Mouse (Mus musculus) heart, embryonic 10.5 days (tissue): ENCODE data around the gene Ipo5. TPM values are rescaled to one million over a fixed set of nuclear protein-coding genes. Genes with fewer than 3 reads are reported as not detected.

Experiments used
- DNase-seq: peaks from one replicate; pipeline ENCODE4 v3.0.0-alpha.2; 2017; ENCODE audit warnings: low spot score
- H3K27ac ChIP-seq: fragments of 300-500 bp; sonication (generic); 2 replicates; pipeline ENCODE4 v1.5.1; 2016; ENCODE audit warnings: mild to moderate bottlenecking
- H3K27me3 ChIP-seq: fragments of 300-500 bp; sonication (generic); 2 replicates; pipeline ENCODE4 v1.6.1; 2016; ENCODE audit warnings: mild to moderate bottlenecking; ENCODE audit not compliant: poor library complexity, insufficient read depth, severe bottlenecking
- H3K36me3 ChIP-seq: fragments of 300-500 bp; sonication (generic); 2 replicates; pipeline ENCODE4 v1.6.1; 2016; ENCODE audit warnings: mild to moderate bottlenecking, moderate library complexity
- H3K4me1 ChIP-seq: fragments of 300-500 bp; sonication (generic); 2 replicates; pipeline ENCODE4 v1.6.1; 2016; ENCODE audit warnings: mild to moderate bottlenecking
- H3K4me3 ChIP-seq: fragments of 300-500 bp; sonication (generic); 2 replicates; pipeline ENCODE4 v1.5.1; 2016; ENCODE audit warnings: mild to moderate bottlenecking, moderate library complexity
- H3K9me3 ChIP-seq: fragments of 300-500 bp; sonication (generic); 2 replicates; pipeline ENCODE4 v1.6.1; 2016; ENCODE audit warnings: mild to moderate bottlenecking, moderate library complexity
- WGBS: fragments of 180-500 bp; shearing (Covaris S2); methylation state at CpG from one replicate; pipeline ENCODE4 v1.1.7; 2016; 5-methylcytosine and 5-hydroxymethylcytosine counted together
- polyA plus RNA-seq: library from polyadenylated mRNA; unstranded; fragments of >200 nt; fragmentation: Nextera tagmentation; extraction: Ambion mirVana; gene quantifications from 2 replicates; pipeline ENCODE4 v1.2.1, GENCODE M21; 2016

Ipo5 gene
- polyA plus RNA-seq, 1 experiment from 2014 or later: 104 TPM

GRCm38 (mm10) chr14:120971313-120971712 is 60.3 kb downstream of the Ipo5 start:
- Histone ChIP-seq H3K27ac (no peak overlapping the region), H3K9me3 (no peaks in the 10 kb centered on the region)

GRCm38 (mm10) chr14:120979559-120979958 is 68.5 kb downstream of the Ipo5 start:
- no peak for DNase-seq
- WGBS: 50% methylated on average over 3 of the region's 3 CpGs
- Histone ChIP-seq H3K9me3 (no peaks in the 10 kb centered on the region), H3K36me3 (no peaks in the 10 kb centered on the region), H3K4me1 (no peaks in the 10 kb centered on the region), H3K27me3 (no peaks in the 10 kb centered on the region), H3K4me3 (no peak overlapping the region), H3K27ac (no peak overlapping the region)

More at GRCm38 (mm10) chr14:120971313-120971712, 60.3 kb downstream of the Ipo5 start:
- 58% methylated on average over 6 of the region's 6 CpGs for WGBS
- Histone ChIP-seq H3K27me3 (no peaks in the 10 kb centered on the region), H3K4me1 (no peaks in the 10 kb centered on the region), H3K36me3 (no peaks in the 10 kb centered on the region), H3K4me3 (no peak overlapping the region)
- no peak for DNase-seq

GRCm38 (mm10) chr14:120989126-120989525 is 78.1 kb downstream of the Ipo5 start:
- no peak overlapping the region for H3K4me3 ChIP-seq
- H3K4me1 ChIP-seq: no peaks in the 10 kb centered on the region
- 52% methylated on average over 6 of the region's 6 CpGs for WGBS
- no peak overlapping the region for H3K27ac ChIP-seq
- no peak for DNase-seq
- no peaks in the 10 kb centered on the region for H3K36me3 ChIP-seq
- no peaks in the 10 kb centered on the region for H3K9me3 ChIP-seq
- H3K27me3 ChIP-seq: no peaks in the 10 kb centered on the region

Other genes with a start within 250 kb of the Ipo5 start
- gene Farp1, start 124.0 kb downstream of the Ipo5 start, polyA plus RNA-seq: 27.0 and 36.1 TPM in 2 replicates